Mouse (Mus musculus): ENCODE results near the gene Gm49450. TPM values are rescaled to one million over a fixed set of nuclear protein-coding genes. Genes with fewer than 3 reads are reported as not detected.

The Gm49450 gene
- polyA plus RNA-seq (2015; fragmentation: Nextera tagmentation; extraction: Ambion mirVana) = not detected in 2 replicates

- Histone ChIP-seq H3K27ac (peak within 1 kb of the TSS; percentile 94), H3K4me1 (peaks cover 18% of the 10 kb centered on the region), H3K36me3 (peaks cover 16% of the 10 kb centered on the region), H3K4me3 (replicated peaks) (peak within 1 kb of the TSS; percentile 79), H3K27me3 (no peaks in the 10 kb centered on the region), H3K9me3 (replicated peaks) (no peaks in the 10 kb centered on the region), H3K4me2 (peak within 1 kb of the TSS; percentile 61), H3K9ac (peak within 1 kb of the TSS; percentile 85)
- 5% methylated on average over 28 of the region's 28 CpGs for WGBS
- ATAC-seq (replicated peaks; ENCODE audit: low FRiP score) = peak; percentile 98
Measured at GRCm38 (mm10) chr15:98953401-98954356, at the start of gene Gm49450, which contains the start of gene Tuba1a. TSS of gene Gm49450 (minus strand) at chr15:98953551. TSS of gene Tuba1a (minus strand) at chr15:98953703.

DNA sequence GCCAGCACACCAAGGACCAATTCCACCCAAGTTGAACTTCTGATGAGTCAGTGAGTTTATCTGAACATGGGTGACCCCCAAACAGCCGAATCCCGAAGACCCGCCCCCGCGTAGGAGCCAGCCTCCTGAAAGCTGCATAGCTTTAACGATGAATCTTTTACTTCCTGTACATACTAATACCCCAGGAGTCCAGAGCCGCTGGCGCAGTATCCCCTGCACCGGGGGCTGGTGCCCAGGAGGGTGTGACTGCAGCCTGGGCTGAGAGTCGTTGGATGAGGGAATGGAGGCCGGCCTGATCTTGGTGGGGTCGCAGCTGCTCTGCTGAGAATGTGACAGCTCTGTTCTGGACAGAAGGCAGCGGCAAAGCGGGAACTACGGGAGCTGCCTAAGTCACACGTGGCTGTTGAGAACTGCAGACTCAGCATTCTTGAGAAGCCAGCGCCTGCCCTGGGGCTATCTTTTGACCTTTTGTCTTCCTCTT is 48.1 kb upstream of the Gm49450 start:
- H3K27ac ChIP-seq = peak overlapping the region; percentile 81
- WGBS = 7% methylated on average over 17 of the region's 17 CpGs
- peak overlapping the region; percentile 35 for H3K4me3 ChIP-seq (replicated peaks)
- no peaks in the 10 kb centered on the region for H3K36me3 ChIP-seq
- H3K27me3 ChIP-seq = no peaks in the 10 kb centered on the region
- no peaks in the 10 kb centered on the region for H3K9me3 ChIP-seq (replicated peaks)
- peak; percentile 34 for ATAC-seq (replicated peaks; ENCODE audit: low FRiP score)
- H3K9ac ChIP-seq = peak overlapping the region; percentile 26; the same call in 1 of the 2 replicates
- peaks cover 27% of the 10 kb centered on the region for H3K4me1 ChIP-seq
- H3K4me2 ChIP-seq = peak overlapping the region; percentile 65

DNA sequence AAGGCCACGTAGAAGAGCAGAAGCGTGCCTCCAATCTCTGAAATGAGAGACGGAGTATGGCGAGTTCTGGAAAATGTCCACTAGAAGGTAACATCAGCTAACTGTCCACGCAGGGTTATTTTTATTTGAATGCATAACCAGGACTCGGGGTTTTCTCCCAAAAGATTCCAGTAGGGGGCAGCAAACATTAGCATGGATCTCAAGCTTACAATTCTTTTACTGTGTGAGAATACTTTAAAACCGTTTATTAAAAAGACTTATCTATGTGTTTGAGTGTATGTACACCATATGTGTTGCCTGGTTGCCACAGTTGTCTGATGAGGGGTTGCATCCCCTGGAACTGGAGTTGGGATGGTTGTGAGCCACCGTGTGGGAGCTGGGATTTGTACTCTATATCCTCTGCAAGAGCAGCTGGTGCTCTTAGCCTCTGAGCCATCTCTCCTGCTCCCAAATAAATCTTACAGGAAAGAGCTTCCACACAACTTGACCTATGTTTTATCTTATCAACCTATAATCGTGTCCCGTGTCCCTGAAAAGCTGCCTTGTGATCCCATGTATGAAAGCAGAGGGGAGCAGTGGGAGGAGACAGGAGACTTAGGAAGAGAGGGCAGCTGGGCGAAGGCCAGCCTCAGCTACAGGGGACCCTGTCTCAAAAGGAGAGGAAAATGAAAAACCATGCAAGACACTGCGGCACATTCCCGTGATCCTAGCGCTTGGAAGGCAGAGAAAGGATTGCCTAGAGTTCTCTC is 47.4 kb upstream of the Gm49450 start:
- no peak for ATAC-seq (replicated peaks; ENCODE audit: low FRiP score)
- no peaks in the 10 kb centered on the region for H3K27me3 ChIP-seq
- 0 out of 2 replicates have a peak overlapping the region, but pooled peaks have one; percentile 26 for H3K9ac ChIP-seq
- H3K9me3 ChIP-seq (replicated peaks) = no peaks in the 10 kb centered on the region
- H3K4me2 ChIP-seq = peak overlapping the region; percentile 65
- H3K36me3 ChIP-seq = no peaks in the 10 kb centered on the region
- H3K4me3 ChIP-seq (replicated peaks) = peak overlapping the region; percentile 35; the same call in 1 of the 2 replicates
- 36% methylated on average over 14 of the region's 14 CpGs for WGBS
- peak overlapping the region; percentile 81 for H3K27ac ChIP-seq
- peaks cover 27% of the 10 kb centered on the region for H3K4me1 ChIP-seq

DNA sequence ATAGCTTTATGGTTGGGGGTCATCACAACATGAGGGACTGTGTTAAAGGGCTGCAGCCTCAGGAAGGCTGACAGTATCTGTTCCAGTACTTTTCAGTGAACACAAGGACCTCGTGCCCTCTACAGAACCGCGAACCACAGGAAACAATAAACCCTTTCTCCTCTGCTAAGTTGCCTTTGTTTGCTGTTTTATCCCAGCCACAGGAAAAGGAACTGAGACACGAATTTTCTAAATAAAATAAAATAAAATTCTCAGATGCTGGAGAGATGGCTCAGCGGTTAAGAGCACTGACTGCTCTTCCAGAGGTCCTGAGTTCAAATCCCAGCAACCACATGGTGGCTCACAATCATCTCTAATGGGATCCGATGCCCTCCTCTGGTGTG is 45.4 kb upstream of the Gm49450 start:
- Histone ChIP-seq H3K9ac (no peak overlapping the region), H3K4me1 (peaks cover 27% of the 10 kb centered on the region), H3K4me3 (replicated peaks) (no peak overlapping the region), H3K27me3 (no peaks in the 10 kb centered on the region), H3K9me3 (replicated peaks) (no peaks in the 10 kb centered on the region), H3K36me3 (no peaks in the 10 kb centered on the region), H3K4me2 (no peak overlapping the region), H3K27ac (no peak overlapping the region)
- WGBS = 47% methylated on average over 6 of the region's 6 CpGs
- ATAC-seq (replicated peaks; ENCODE audit: low FRiP score) = no peak

DNA sequence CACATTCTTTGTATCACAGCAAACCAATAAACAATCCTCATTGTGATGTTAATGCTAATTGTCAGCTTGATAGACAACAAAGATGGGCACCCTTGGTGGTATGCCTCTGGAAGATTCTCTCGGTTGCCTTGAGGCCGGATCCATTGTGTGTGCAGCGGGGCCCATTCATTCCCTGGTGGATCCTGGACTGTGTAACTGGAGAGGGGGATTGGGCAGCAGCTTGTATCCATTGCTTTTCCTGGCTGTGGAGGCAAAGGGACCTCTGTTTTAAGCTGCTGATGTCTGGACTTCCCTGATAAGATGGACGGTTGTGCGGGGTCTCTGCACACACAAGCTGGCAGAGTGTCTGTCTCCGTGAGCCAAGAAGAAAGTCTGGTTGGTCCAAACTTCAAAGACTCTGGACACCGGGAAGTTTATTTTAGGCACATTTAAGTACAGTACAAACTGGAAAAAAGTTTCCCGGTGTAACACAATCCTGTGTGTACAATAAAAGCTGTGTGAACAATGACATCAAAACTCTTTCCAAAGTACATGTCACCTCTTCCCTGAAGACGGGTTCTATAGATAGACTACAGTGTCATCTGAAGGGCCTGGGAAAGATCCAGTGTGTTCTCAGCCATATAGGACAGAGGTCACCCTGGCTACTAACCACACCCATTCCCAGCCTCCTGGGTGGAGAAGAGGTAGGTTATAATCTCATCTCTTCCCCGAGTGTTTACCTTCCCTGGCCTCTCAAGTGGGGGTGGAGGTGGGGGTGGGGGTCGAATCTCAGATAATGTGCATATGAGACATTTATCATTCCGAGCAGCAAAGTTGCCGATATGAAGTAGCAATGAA is 44.8 kb upstream of the Gm49450 start:
- Histone ChIP-seq H3K9me3 (replicated peaks) (no peaks in the 10 kb centered on the region), H3K4me3 (replicated peaks) (no peak overlapping the region), H3K4me2 (no peak overlapping the region), H3K27ac (no peak overlapping the region), H3K9ac (no peak overlapping the region), H3K4me1 (peaks cover 31% of the 10 kb centered on the region), H3K36me3 (no peaks in the 10 kb centered on the region), H3K27me3 (no peaks in the 10 kb centered on the region)
- no peak for ATAC-seq (replicated peaks; ENCODE audit: low FRiP score)
- WGBS = 52% methylated on average over 13 of the region's 13 CpGs

- H3K4me3 ChIP-seq (replicated peaks) = no peak overlapping the region
- ATAC-seq (replicated peaks; ENCODE audit: low FRiP score) = no peak
- peaks cover 37% of the 10 kb centered on the region for H3K4me1 ChIP-seq
- H3K27ac ChIP-seq = no peak overlapping the region
- 0 out of 2 replicates have a peak, but pooled peaks cover 4% of the 10 kb centered on the region for H3K27me3 ChIP-seq
- 75% methylated on average over 7 of the region's 7 CpGs for WGBS
- no peaks in the 10 kb centered on the region for H3K9me3 ChIP-seq (replicated peaks)
- H3K4me2 ChIP-seq = no peak overlapping the region
- no peaks in the 10 kb centered on the region for H3K36me3 ChIP-seq
- H3K9ac ChIP-seq = no peak overlapping the region
Measured at GRCm38 (mm10) chr15:98996840-98997239, 43.5 kb upstream of the Gm49450 start.

DNA sequence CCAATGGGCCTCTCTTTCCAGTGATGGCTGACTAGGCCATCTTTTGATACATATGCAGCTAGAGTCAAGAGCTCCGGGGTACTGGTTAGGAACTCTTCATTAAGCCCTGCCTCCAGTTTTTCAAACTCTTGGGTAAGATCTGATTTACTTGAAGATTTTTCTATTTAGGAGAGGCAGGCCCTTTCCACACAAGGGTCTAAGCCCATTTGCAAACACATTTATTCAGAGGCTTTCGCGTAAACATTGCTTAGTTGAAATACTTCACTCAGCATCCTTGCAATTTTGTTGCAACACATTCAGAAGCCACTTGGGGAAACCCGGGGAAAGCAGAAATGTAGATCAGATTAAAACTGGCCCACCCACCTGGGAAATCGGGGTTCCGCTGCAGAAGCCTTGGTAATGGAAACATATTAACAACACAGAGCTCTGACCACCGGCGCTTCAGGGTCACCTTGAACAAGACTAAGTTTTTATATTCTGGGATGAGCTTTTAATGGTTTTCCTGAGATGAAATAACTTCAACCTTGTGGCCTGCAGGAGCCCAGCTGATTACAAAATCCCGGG is 41.7 kb upstream of the Gm49450 start:
- peaks cover 37% of the 10 kb centered on the region for H3K4me1 ChIP-seq
- no peaks in the 10 kb centered on the region for H3K9me3 ChIP-seq (replicated peaks)
- no peaks in the 10 kb centered on the region for H3K36me3 ChIP-seq
- WGBS = 90% methylated on average over 9 of the region's 9 CpGs
- H3K9ac ChIP-seq = no peak overlapping the region
- H3K4me3 ChIP-seq (replicated peaks) = no peak overlapping the region
- H3K4me2 ChIP-seq = no peak overlapping the region
- H3K27me3 ChIP-seq = 0 out of 2 replicates have a peak, but pooled peaks cover 4% of the 10 kb centered on the region
- ATAC-seq (replicated peaks; ENCODE audit: low FRiP score) = no peak
- H3K27ac ChIP-seq = no peak overlapping the region

DNA sequence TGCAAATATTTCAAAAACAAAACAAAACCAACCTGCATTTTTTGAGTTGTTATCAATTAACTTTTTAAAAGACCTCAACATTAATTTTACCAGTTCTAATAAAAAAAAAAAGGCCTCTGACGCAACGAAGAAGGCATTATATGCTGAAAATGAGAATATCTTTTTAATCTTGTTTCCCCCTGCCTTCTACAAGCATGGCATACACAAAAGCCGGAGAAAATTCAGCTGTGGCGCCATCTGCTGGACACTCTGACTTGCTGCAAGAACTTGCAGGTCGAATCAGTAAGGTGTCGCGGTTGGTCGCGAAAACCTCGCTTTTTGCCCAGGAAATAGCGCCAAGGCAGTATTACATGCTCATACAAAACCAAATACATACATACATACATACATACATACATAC is 40.5 kb upstream of the Gm49450 start:
- Histone ChIP-seq H3K4me3 (replicated peaks) (no peak overlapping the region), H3K4me2 (peak overlapping the region; percentile 70), H3K27me3 (0 out of 2 replicates have a peak, but pooled peaks cover 4% of the 10 kb centered on the region), H3K27ac (peak overlapping the region; percentile 95), H3K4me1 (peaks cover 41% of the 10 kb centered on the region), H3K36me3 (no peaks in the 10 kb centered on the region), H3K9me3 (replicated peaks) (no peaks in the 10 kb centered on the region), H3K9ac (peak overlapping the region; percentile 55; the same call in 1 of the 2 replicates)
- 1% methylated on average over 11 of the region's 11 CpGs for WGBS
- ATAC-seq (replicated peaks; ENCODE audit: low FRiP score) = no peak

GRCm38 (mm10) chr15:98993093-98993793 is 39.9 kb upstream of the Gm49450 start:
- Histone ChIP-seq H3K4me2 (peak overlapping the region; percentile 70), H3K27ac (peak overlapping the region; percentile 95), H3K4me3 (replicated peaks) (peak overlapping the region; percentile 48), H3K9me3 (replicated peaks) (no peaks in the 10 kb centered on the region), H3K9ac (peak overlapping the region; percentile 55), H3K4me1 (peaks cover 37% of the 10 kb centered on the region), H3K27me3 (0 out of 2 replicates have a peak, but pooled peaks cover 4% of the 10 kb centered on the region), H3K36me3 (no peaks in the 10 kb centered on the region)
- WGBS = 6% methylated on average over 35 of the region's 35 CpGs
- peak; percentile 95 for ATAC-seq (replicated peaks; ENCODE audit: low FRiP score)

DNA sequence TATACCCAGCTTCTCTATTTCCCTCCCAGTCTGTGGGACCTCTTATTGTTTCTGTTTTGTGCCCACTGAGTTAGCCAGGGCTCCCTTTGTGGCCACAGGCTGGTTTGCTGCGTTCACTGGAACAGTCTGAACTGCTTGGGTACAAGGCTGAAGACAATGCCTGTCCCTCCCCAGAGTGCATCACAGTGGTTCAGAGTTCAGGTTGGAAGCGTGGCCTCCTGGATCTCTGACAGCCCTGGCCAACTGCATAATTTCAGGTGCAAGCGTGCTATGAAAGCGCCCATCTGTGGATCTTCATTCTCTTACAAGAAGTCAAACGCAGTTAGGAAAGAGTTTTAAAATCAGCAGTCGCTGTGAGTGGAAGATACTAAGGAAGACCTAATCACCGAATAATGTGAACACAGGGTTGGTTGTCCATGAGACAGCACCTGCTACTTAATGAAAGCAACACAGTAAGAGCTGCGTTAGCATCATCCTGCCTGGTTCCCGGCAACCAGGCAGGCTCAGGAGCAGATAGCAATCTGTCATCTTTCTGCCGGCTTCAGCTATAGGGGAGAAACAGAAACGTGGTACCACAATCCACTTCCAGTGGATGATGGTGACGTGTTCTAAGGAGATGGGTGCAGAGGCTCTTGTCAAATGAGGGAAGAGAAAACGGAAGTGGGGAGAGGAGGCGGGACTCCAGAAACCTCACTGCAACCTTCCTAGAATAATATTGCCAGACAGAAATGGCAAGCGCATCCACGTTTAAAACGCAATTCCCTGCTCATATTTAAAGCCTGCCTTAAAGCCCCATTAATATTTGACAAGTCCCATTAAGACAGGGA is 38.9 kb upstream of the Gm49450 start:
- H3K9me3 ChIP-seq (replicated peaks) = no peaks in the 10 kb centered on the region
- ATAC-seq (replicated peaks; ENCODE audit: low FRiP score) = peak; percentile 6; the same call in 1 of the 2 replicates
- WGBS = 41% methylated on average over 17 of the region's 17 CpGs
- peak overlapping the region; percentile 70 for H3K4me2 ChIP-seq
- H3K4me3 ChIP-seq (replicated peaks) = peak overlapping the region; percentile 48
- H3K4me1 ChIP-seq = peaks cover 44% of the 10 kb centered on the region
- H3K36me3 ChIP-seq = no peaks in the 10 kb centered on the region
- H3K27me3 ChIP-seq = 0 out of 2 replicates have a peak, but pooled peaks cover 4% of the 10 kb centered on the region
- peak overlapping the region; percentile 43 for H3K9ac ChIP-seq
- peak overlapping the region; percentile 95 for H3K27ac ChIP-seq

All from kidney, embryonic 15.5 days (tissue).